Mouse (Mus musculus): Measurements from ENCODE around the gene Nbea. TPM values are rescaled to one million over a fixed set of nuclear protein-coding genes. Genes with fewer than 3 reads are reported as not detected.

The Nbea gene
- 54.6 and 63.2 TPM in 2 replicates for polyA plus RNA-seq (2014; fragmentation: Nextera tagmentation; extraction: Ambion mirVana)

GRCm38 (mm10) chr3:56183159-56184133 is at the start of gene Nbea:
Gene Nbea, minus strand, starts transcription at chr3:56183701.
- Histone ChIP-seq H3K4me2 (ENCODE audit: low read length) (peak within 1 kb of the TSS; percentile 78), H3K27ac (ENCODE audit: low read depth, low read length) (peak within 1 kb of the TSS; percentile 97), H3K36me3 (ENCODE audit: control insufficient read depth, insufficient read depth, low read length) (no peaks in the 10 kb centered on the region), H3K4me3 (ENCODE audit: low read depth, low read length) (peak within 1 kb of the TSS; percentile 88), H3K4me1 (ENCODE audit: control insufficient read depth, insufficient read depth, low read length) (peaks cover 5% of the 10 kb centered on the region; the same call in 1 of the 2 replicates), H3K27me3 (replicated peaks; ENCODE audit: control insufficient read depth, insufficient read depth, low read length) (no peaks in the 10 kb centered on the region), H3K9ac (ENCODE audit: low read length) (peak within 1 kb of the TSS; percentile 98), H3K9me3 (replicated peaks; ENCODE audit: control insufficient read depth, low read length) (no peaks in the 10 kb centered on the region)
- under 1% methylated on average over 107 of the region's 131 CpGs for WGBS
- peak; percentile 83 for ATAC-seq
- DNase-seq (ENCODE audit: low spot score): peak; percentile 88

- no peak overlapping the region for H3K9ac ChIP-seq (ENCODE audit: low read length)
- no peaks in the 10 kb centered on the region for H3K9me3 ChIP-seq (replicated peaks; ENCODE audit: control insufficient read depth, low read length)
- ATAC-seq: no peak
- no peaks in the 10 kb centered on the region for H3K4me1 ChIP-seq (ENCODE audit: control insufficient read depth, insufficient read depth, low read length)
- no peaks in the 10 kb centered on the region for H3K36me3 ChIP-seq (ENCODE audit: control insufficient read depth, insufficient read depth, low read length)
- DNase-seq (ENCODE audit: low spot score): no peak
- no peaks in the 10 kb centered on the region for H3K27me3 ChIP-seq (replicated peaks; ENCODE audit: control insufficient read depth, insufficient read depth, low read length)
- 89% methylated on average over 1 of the region's 1 CpGs for WGBS
- no peak overlapping the region for H3K4me2 ChIP-seq (ENCODE audit: low read length)
- H3K4me3 ChIP-seq (ENCODE audit: low read depth, low read length): no peak overlapping the region
- H3K27ac ChIP-seq (ENCODE audit: low read depth, low read length): no peak overlapping the region
Measured at GRCm38 (mm10) chr3:56229283-56229682, 45.8 kb upstream of the Nbea start.

GRCm38 (mm10) chr3:56215989-56216388 is 32.5 kb upstream of the Nbea start:
- H3K9me3 ChIP-seq (replicated peaks; ENCODE audit: control insufficient read depth, low read length): no peaks in the 10 kb centered on the region
- H3K4me1 ChIP-seq (ENCODE audit: control insufficient read depth, insufficient read depth, low read length): no peaks in the 10 kb centered on the region
- no peaks in the 10 kb centered on the region for H3K36me3 ChIP-seq (ENCODE audit: control insufficient read depth, insufficient read depth, low read length)
- H3K4me3 ChIP-seq (ENCODE audit: low read depth, low read length): no peak overlapping the region
- no peak for ATAC-seq
- H3K27ac ChIP-seq (ENCODE audit: low read depth, low read length): no peak overlapping the region
- H3K4me2 ChIP-seq (ENCODE audit: low read length): no peak overlapping the region
- WGBS: 87% methylated on average over 2 of the region's 2 CpGs
- H3K27me3 ChIP-seq (replicated peaks; ENCODE audit: control insufficient read depth, insufficient read depth, low read length): no peaks in the 10 kb centered on the region
- DNase-seq (ENCODE audit: low spot score): no peak
- H3K9ac ChIP-seq (ENCODE audit: low read length): no peak overlapping the region

GRCm38 (mm10) chr3:56203968-56204367 is 20.5 kb upstream of the Nbea start:
- Histone ChIP-seq H3K27me3 (replicated peaks; ENCODE audit: control insufficient read depth, insufficient read depth, low read length) (no peaks in the 10 kb centered on the region), H3K4me1 (ENCODE audit: control insufficient read depth, insufficient read depth, low read length) (no peaks in the 10 kb centered on the region), H3K36me3 (ENCODE audit: control insufficient read depth, insufficient read depth, low read length) (no peaks in the 10 kb centered on the region), H3K4me2 (ENCODE audit: low read length) (no peak overlapping the region), H3K4me3 (ENCODE audit: low read depth, low read length) (no peak overlapping the region), H3K9ac (ENCODE audit: low read length) (no peak overlapping the region), H3K9me3 (replicated peaks; ENCODE audit: control insufficient read depth, low read length) (no peaks in the 10 kb centered on the region), H3K27ac (ENCODE audit: low read depth, low read length) (no peak overlapping the region)
- ATAC-seq: no peak
- no peak for DNase-seq (ENCODE audit: low spot score)
- 83% methylated on average over 6 of the region's 6 CpGs for WGBS

GRCm38 (mm10) chr3:56188238-56188637 is 4.7 kb upstream of the Nbea start:
- Histone ChIP-seq H3K4me3 (ENCODE audit: low read depth, low read length) (no peak overlapping the region), H3K9ac (ENCODE audit: low read length) (no peak overlapping the region), H3K9me3 (replicated peaks; ENCODE audit: control insufficient read depth, low read length) (no peaks in the 10 kb centered on the region), H3K4me1 (ENCODE audit: control insufficient read depth, insufficient read depth, low read length) (no peaks in the 10 kb centered on the region), H3K27me3 (replicated peaks; ENCODE audit: control insufficient read depth, insufficient read depth, low read length) (no peaks in the 10 kb centered on the region), H3K36me3 (ENCODE audit: control insufficient read depth, insufficient read depth, low read length) (no peaks in the 10 kb centered on the region), H3K4me2 (ENCODE audit: low read length) (no peak overlapping the region), H3K27ac (ENCODE audit: low read depth, low read length) (no peak overlapping the region)
- ATAC-seq (no peak), DNase-seq (ENCODE audit: low spot score) (no peak)
- 90% methylated on average over 1 of the region's 1 CpGs for WGBS

GRCm38 (mm10) chr3:56187131-56187779 is 3.8 kb upstream of the Nbea start:
- Histone ChIP-seq H3K27ac (ENCODE audit: low read depth, low read length) (no peak overlapping the region), H3K9me3 (replicated peaks; ENCODE audit: control insufficient read depth, low read length) (no peaks in the 10 kb centered on the region), H3K9ac (ENCODE audit: low read length) (no peak overlapping the region), H3K4me1 (ENCODE audit: control insufficient read depth, insufficient read depth, low read length) (no peaks in the 10 kb centered on the region), H3K27me3 (replicated peaks; ENCODE audit: control insufficient read depth, insufficient read depth, low read length) (no peaks in the 10 kb centered on the region), H3K36me3 (ENCODE audit: control insufficient read depth, insufficient read depth, low read length) (no peaks in the 10 kb centered on the region), H3K4me3 (ENCODE audit: low read depth, low read length) (no peak overlapping the region), H3K4me2 (ENCODE audit: low read length) (no peak overlapping the region)
- ATAC-seq (no peak), DNase-seq (ENCODE audit: low spot score) (no peak)
- 78% methylated on average over 6 of the region's 6 CpGs for WGBS

GRCm38 (mm10) chr3:56182371-56183158 is 936 bp downstream of the Nbea start:
- Histone ChIP-seq H3K27ac (ENCODE audit: low read depth, low read length) (peak overlapping the region; percentile 97), H3K9me3 (replicated peaks; ENCODE audit: control insufficient read depth, low read length) (no peaks in the 10 kb centered on the region), H3K4me3 (ENCODE audit: low read depth, low read length) (peak overlapping the region; percentile 88), H3K9ac (ENCODE audit: low read length) (peak overlapping the region; percentile 98), H3K4me1 (ENCODE audit: control insufficient read depth, insufficient read depth, low read length) (peaks cover 5% of the 10 kb centered on the region; the same call in 1 of the 2 replicates), H3K27me3 (replicated peaks; ENCODE audit: control insufficient read depth, insufficient read depth, low read length) (no peaks in the 10 kb centered on the region), H3K36me3 (ENCODE audit: control insufficient read depth, insufficient read depth, low read length) (no peaks in the 10 kb centered on the region), H3K4me2 (ENCODE audit: low read length) (peak overlapping the region; percentile 78)
- ATAC-seq (peak; percentile 67), DNase-seq (ENCODE audit: low spot score) (peak; percentile 73)
- WGBS: under 1% methylated on average over 56 of the region's 61 CpGs

- no peak for ATAC-seq
Measured at GRCm38 (mm10) chr3:56181991-56182370, 1.5 kb downstream of the Nbea start.

More at GRCm38 (mm10) chr3:56181991-56182370, 1.5 kb downstream of the Nbea start:
- H3K9me3 ChIP-seq (replicated peaks; ENCODE audit: control insufficient read depth, low read length): no peaks in the 10 kb centered on the region
- peak overlapping the region; percentile 97 for H3K27ac ChIP-seq (ENCODE audit: low read depth, low read length)
- H3K36me3 ChIP-seq (ENCODE audit: control insufficient read depth, insufficient read depth, low read length): no peaks in the 10 kb centered on the region
- WGBS: 5% methylated on average over 4 of the region's 4 CpGs
- H3K4me2 ChIP-seq (ENCODE audit: low read length): peak overlapping the region; percentile 78
- H3K9ac ChIP-seq (ENCODE audit: low read length): peak overlapping the region; percentile 98
- peaks cover 5% of the 10 kb centered on the region; the same call in 1 of the 2 replicates for H3K4me1 ChIP-seq (ENCODE audit: control insufficient read depth, insufficient read depth, low read length)
- peak overlapping the region; percentile 88 for H3K4me3 ChIP-seq (ENCODE audit: low read depth, low read length)
- no peak for DNase-seq (ENCODE audit: low spot score)
- no peaks in the 10 kb centered on the region for H3K27me3 ChIP-seq (replicated peaks; ENCODE audit: control insufficient read depth, insufficient read depth, low read length)
